Mouse (Mus musculus) cerebellum, postnatal 25 days (tissue): ENCODE measurements around the gene Hsf2bp.
A peak's percentile ranks its signal among the peaks of the same experiment; 100 is the strongest.

Experiments used
- DNase-seq, 2 experiments: peaks; one replicate each; pipeline ENCODE4 v3.0.0; 2021; ENCODE audit warnings: mixed read lengths in 2 of 2

Gene Hsf2bp

GRCm38 (mm10) chr17:31935841-31936240 is 100.3 kb downstream of the Hsf2bp start:
- no peak for DNase-seq

- DNase-seq = no peak
Observed at GRCm38 (mm10) chr17:31935091-31935830, 100.9 kb downstream of the Hsf2bp start.

- no peak for DNase-seq
Observed at GRCm38 (mm10) chr17:31933956-31934355, 102.2 kb downstream of the Hsf2bp start.

- DNase-seq = no peak
Observed at GRCm38 (mm10) chr17:31931499-31931898, 104.7 kb downstream of the Hsf2bp start.

GRCm38 (mm10) chr17:31929844-31930715 is 106.1 kb downstream of the Hsf2bp start:
- DNase-seq = no peak

- no peak for DNase-seq
Observed at GRCm38 (mm10) chr17:31929032-31929431, 107.1 kb downstream of the Hsf2bp start.

GRCm38 (mm10) chr17:31927895-31928626 is 108.1 kb downstream of the Hsf2bp start:
- DNase-seq = no peak

GRCm38 (mm10) chr17:31924229-31924628 is 111.9 kb downstream of the Hsf2bp start:
- no peak for DNase-seq

- no peak for DNase-seq
Observed at GRCm38 (mm10) chr17:31923310-31923970, 112.7 kb downstream of the Hsf2bp start.

- DNase-seq = peak in 1 of 2 experiments; percentile 33
Observed at GRCm38 (mm10) chr17:31920589-31921190, 115.5 kb downstream of the Hsf2bp start.

- DNase-seq = no peak
Observed at GRCm38 (mm10) chr17:31919599-31919998, 116.5 kb downstream of the Hsf2bp start.

GRCm38 (mm10) chr17:31918374-31918773 is 117.8 kb downstream of the Hsf2bp start:
- no peak for DNase-seq

- DNase-seq = no peak
Observed at GRCm38 (mm10) chr17:31916461-31916775, 119.7 kb downstream of the Hsf2bp start.

GRCm38 (mm10) chr17:31915756-31916460 is 120.2 kb downstream of the Hsf2bp start:
- no peak for DNase-seq

GRCm38 (mm10) chr17:31914323-31914722 is 121.8 kb downstream of the Hsf2bp start:
- no peak for DNase-seq

GRCm38 (mm10) chr17:31912881-31913662 is 123.1 kb downstream of the Hsf2bp start:
- DNase-seq = peak in 1 of 2 experiments; percentile 18

GRCm38 (mm10) chr17:31912387-31912786 is 123.8 kb downstream of the Hsf2bp start:
- no peak for DNase-seq

- DNase-seq = no peak
Observed at GRCm38 (mm10) chr17:31908966-31909365, 127.2 kb downstream of the Hsf2bp start.

GRCm38 (mm10) chr17:31906441-31906840 is 129.7 kb downstream of the Hsf2bp start:
- no peak for DNase-seq

- DNase-seq = no peak
Observed at GRCm38 (mm10) chr17:31905791-31906211, 130.3 kb downstream of the Hsf2bp start.
